Mouse (Mus musculus) neural tube, embryonic 14.5 days (tissue): Measurements from ENCODE around the gene Pcmtd2. TPM values are rescaled to one million over a fixed set of nuclear protein-coding genes. Genes with fewer than 3 reads are reported as not detected.

Experiments used
- polyA plus RNA-seq: library from polyadenylated mRNA; unstranded; fragments of >200 nt; fragmentation: Nextera tagmentation; extraction: Ambion mirVana; gene quantifications from 2 replicates; pipeline ENCODE4 v1.2.1, GENCODE M21; 2014

Pcmtd2 gene
- polyA plus RNA-seq, 1 experiment from 2014 or later: 30.6 TPM

Other genes starting within 250 kb of the Pcmtd2 start
- gene Prpf6, start 246.0 kb upstream of the Pcmtd2 start, polyA plus RNA-seq: 50.3 and 65.6 TPM in 2 replicates
- gene Zfp512b, start 245.1 kb upstream of the Pcmtd2 start, polyA plus RNA-seq: 85.1 and 87.5 TPM in 2 replicates
- 189 and 220 TPM in 2 replicates for gene Samd10, start 238.6 kb upstream of the Pcmtd2 start, polyA plus RNA-seq
- gene Gm29797, start 180.8 kb upstream of the Pcmtd2 start, polyA plus RNA-seq: not detected in 2 replicates
- gene Sox18, start 166.2 kb upstream of the Pcmtd2 start, polyA plus RNA-seq: 12.7 and 17.0 TPM in 2 replicates
- 49.6 and 54.8 TPM in 2 replicates for gene Tcea2, start 157.5 kb upstream of the Pcmtd2 start, polyA plus RNA-seq
- 53.6 and 66.3 TPM in 2 replicates for gene Rgs19, start 143.9 kb upstream of the Pcmtd2 start, polyA plus RNA-seq
- not detected in 2 replicates for gene Lkaaear1, start 139.4 kb upstream of the Pcmtd2 start, polyA plus RNA-seq
- gene Oprl1, start 122.8 kb upstream of the Pcmtd2 start, polyA plus RNA-seq: 98.4 and 105 TPM in 2 replicates
- 26.9 and 28.7 TPM in 2 replicates for gene Myt1, start 74.5 kb upstream of the Pcmtd2 start, polyA plus RNA-seq
- gene Polr3k, start 26.5 kb downstream of the Pcmtd2 start, polyA plus RNA-seq: 80.2 and 86.0 TPM in 2 replicates
- gene Gm14496, start 153.3 kb downstream of the Pcmtd2 start, polyA plus RNA-seq: not detected in 2 replicates